8 mouse cellular contexts compared by ENCODE assay signal in the genomic region with DNA sequence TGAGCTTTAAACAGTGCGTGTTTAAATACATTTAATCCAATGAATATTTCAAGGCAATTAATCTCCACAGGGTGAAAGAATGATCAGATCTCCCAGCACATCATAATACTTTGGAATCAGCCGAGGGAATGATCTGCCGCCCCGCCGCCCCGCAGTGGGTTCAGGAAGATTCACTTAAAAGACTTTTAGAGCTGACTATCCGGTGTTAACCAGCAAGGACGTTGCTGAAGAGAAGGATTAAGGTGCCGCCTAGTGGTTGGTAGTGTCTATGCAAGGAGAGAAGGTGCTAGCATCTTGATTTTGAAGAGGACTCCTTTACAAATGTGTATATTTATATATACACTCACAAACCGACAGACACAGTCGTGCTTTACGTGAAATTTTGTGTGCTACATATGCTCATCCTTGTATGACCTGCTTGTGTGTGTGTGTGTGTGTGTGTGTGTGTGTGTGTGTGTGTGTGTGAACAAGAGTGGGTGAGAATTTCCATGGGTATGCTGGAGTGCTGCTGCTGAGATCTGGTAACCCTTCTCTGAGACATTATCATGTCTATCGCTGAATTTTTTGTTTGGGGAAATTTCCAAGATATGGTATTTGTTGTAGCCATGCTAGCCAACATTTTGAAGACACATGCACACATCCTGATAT. TPM values are rescaled to one million over a fixed set of nuclear protein-coding genes. Genes with fewer than 3 reads are reported as not detected.
DNase-seq lines count a peak whose midpoint lies in the region; ATAC-seq lines count a peak whose summit lies in the region.

No protein-coding gene starts in this region.

- no peak overlapping the region for H3K27ac ChIP-seq in embryonic facial prominence, embryonic 13.5 days
- no peak overlapping the region for H3K27ac ChIP-seq in heart, embryonic 10.5 days
- H3K27ac ChIP-seq in kidney, embryonic 14.5 days (ENCODE audit: low read depth, low read length), result no peak overlapping the region
- no peak overlapping the region for H3K27ac ChIP-seq in limb, embryonic 13.5 days
- no peak overlapping the region for H3K27ac ChIP-seq in midbrain, embryonic 16.5 days (ENCODE audit: low read length)
- no peak overlapping the region for H3K27ac ChIP-seq in stomach, embryonic 15.5 days

- H3K9me3 ChIP-seq in embryonic facial prominence, embryonic 13.5 days, result no peaks in the 10 kb centered on the region
- H3K9me3 ChIP-seq in heart, embryonic 10.5 days, result no peaks in the 10 kb centered on the region
- H3K9me3 ChIP-seq in kidney, embryonic 14.5 days (ENCODE audit: control insufficient read depth, low read length), result no peaks in the 10 kb centered on the region
- no peaks in the 10 kb centered on the region for H3K9me3 ChIP-seq in limb, embryonic 13.5 days
- no peaks in the 10 kb centered on the region for H3K9me3 ChIP-seq in midbrain, embryonic 16.5 days (replicated peaks; ENCODE audit: control insufficient read depth, low read length, poor library complexity, severe bottlenecking)
- no peaks in the 10 kb centered on the region for H3K9me3 ChIP-seq in stomach, embryonic 15.5 days

- H3K4me1 ChIP-seq in embryonic facial prominence, embryonic 13.5 days, result peaks cover 8% of the 10 kb centered on the region; the same call in 1 of the 2 replicates
- H3K4me1 ChIP-seq in heart, embryonic 10.5 days, result no peaks in the 10 kb centered on the region
- no peaks in the 10 kb centered on the region; the same call in 1 of the 2 replicates for H3K4me1 ChIP-seq in kidney, embryonic 14.5 days (ENCODE audit: control insufficient read depth, insufficient read depth, low read length)
- H3K4me1 ChIP-seq in limb, embryonic 13.5 days, result 0 out of 2 replicates have a peak, but pooled peaks cover 8% of the 10 kb centered on the region
- peaks cover 3% of the 10 kb centered on the region; the same call in 1 of the 2 replicates for H3K4me1 ChIP-seq in midbrain, embryonic 16.5 days (ENCODE audit: control insufficient read depth, insufficient read depth, low read length)
- peaks cover 5% of the 10 kb centered on the region; the same call in 1 of the 2 replicates for H3K4me1 ChIP-seq in stomach, embryonic 15.5 days

- no peaks in the 10 kb centered on the region for H3K36me3 ChIP-seq in embryonic facial prominence, embryonic 13.5 days
- no peaks in the 10 kb centered on the region for H3K36me3 ChIP-seq in heart, embryonic 10.5 days
- H3K36me3 ChIP-seq in kidney, embryonic 14.5 days (ENCODE audit: control insufficient read depth, insufficient read depth, low read length), result no peaks in the 10 kb centered on the region
- H3K36me3 ChIP-seq in limb, embryonic 13.5 days, result no peaks in the 10 kb centered on the region
- no peaks in the 10 kb centered on the region for H3K36me3 ChIP-seq in midbrain, embryonic 16.5 days (ENCODE audit: control insufficient read depth, insufficient read depth, low read length)
- H3K36me3 ChIP-seq in stomach, embryonic 15.5 days, result no peaks in the 10 kb centered on the region

- peak; percentile 60 for DNase-seq in A20 (ENCODE audit: low read depth, low spot score)
- DNase-seq in adrenal gland, postnatal 36 days, result peak; percentile 60 to 70
- peak; percentile 85 for DNase-seq in heart, embryonic 10.5 days (ENCODE audit: low spot score)

- H3K9ac ChIP-seq in embryonic facial prominence, embryonic 13.5 days, result no peak overlapping the region
- no peak overlapping the region for H3K9ac ChIP-seq in kidney, embryonic 14.5 days (ENCODE audit: low read depth, low read length)
- H3K9ac ChIP-seq in limb, embryonic 13.5 days, result no peak overlapping the region
- H3K9ac ChIP-seq in midbrain, embryonic 16.5 days (ENCODE audit: low read depth, low read length), result no peak overlapping the region
- no peak overlapping the region for H3K9ac ChIP-seq in stomach, embryonic 15.5 days

- 7% methylated on average over 13 of the region's 13 CpGs for WGBS in embryonic facial prominence, embryonic 13.5 days
- 6% methylated on average over 13 of the region's 13 CpGs for WGBS in heart, embryonic 10.5 days
- WGBS in kidney, embryonic 14.5 days, result 5% methylated on average over 13 of the region's 13 CpGs
- WGBS in limb, embryonic 13.5 days, result 5% methylated on average over 13 of the region's 13 CpGs
- 2% methylated on average over 13 of the region's 13 CpGs for WGBS in midbrain, embryonic 16.5 days
- 5% methylated on average over 13 of the region's 13 CpGs for WGBS in stomach, embryonic 15.5 days

- no peaks in the 10 kb centered on the region for H3K27me3 ChIP-seq in embryonic facial prominence, embryonic 13.5 days
- no peaks in the 10 kb centered on the region; the same call in 1 of the 2 replicates for H3K27me3 ChIP-seq in heart, embryonic 10.5 days (ENCODE audit: insufficient read depth, poor library complexity, severe bottlenecking)
- H3K27me3 ChIP-seq in kidney, embryonic 14.5 days (ENCODE audit: control insufficient read depth, insufficient read depth, low read length), result no peaks in the 10 kb centered on the region
- peaks cover 4% of the 10 kb centered on the region; the same call in 1 of the 2 replicates for H3K27me3 ChIP-seq in limb, embryonic 13.5 days
- H3K27me3 ChIP-seq in midbrain, embryonic 16.5 days (ENCODE audit: control insufficient read depth, insufficient read depth, low read depth, low read length), result no peaks in the 10 kb centered on the region
- no peaks in the 10 kb centered on the region for H3K27me3 ChIP-seq in stomach, embryonic 15.5 days (replicated peaks)

- H3K4me2 ChIP-seq in embryonic facial prominence, embryonic 13.5 days, result peak overlapping the region; percentile 46
- peak overlapping the region; percentile 17 for H3K4me2 ChIP-seq in kidney, embryonic 14.5 days (replicated peaks; ENCODE audit: low read depth, low read length)
- H3K4me2 ChIP-seq in limb, embryonic 13.5 days (replicated peaks), result peak overlapping the region; percentile 43
- H3K4me2 ChIP-seq in midbrain, embryonic 16.5 days (ENCODE audit: low read length), result peak overlapping the region; percentile 40
- H3K4me2 ChIP-seq in stomach, embryonic 15.5 days, result peak overlapping the region; percentile 33; the same call in 1 of the 2 replicates

- H3K4me3 ChIP-seq in embryonic facial prominence, embryonic 13.5 days, result no peak overlapping the region
- H3K4me3 ChIP-seq in heart, embryonic 10.5 days, result peak overlapping the region; percentile 25; the same call in 1 of the 2 replicates
- peak overlapping the region; percentile 14; the same call in 1 of the 2 replicates for H3K4me3 ChIP-seq in kidney, embryonic 14.5 days (ENCODE audit: low read length)
- H3K4me3 ChIP-seq in limb, embryonic 13.5 days, result no peak overlapping the region
- H3K4me3 ChIP-seq in midbrain, embryonic 16.5 days (ENCODE audit: low read depth, low read length), result no peak overlapping the region
- H3K4me3 ChIP-seq in stomach, embryonic 15.5 days (replicated peaks), result no peak overlapping the region

- ATAC-seq in embryonic facial prominence, embryonic 13.5 days (ENCODE audit: insufficient number of reproducible peaks, insufficient read depth, low FRiP score, low TSS enrichment, low read depth), result no peak
- ATAC-seq in kidney, embryonic 14.5 days (ENCODE audit: low FRiP score, low TSS enrichment), result peak; percentile 69; the same call in 1 of the 2 replicates
- ATAC-seq in limb, embryonic 13.5 days (ENCODE audit: low FRiP score, low read depth), result peak; percentile 76; the same call in 1 of the 2 replicates
- ATAC-seq in midbrain, embryonic 16.5 days, result peak; percentile 80
- ATAC-seq in stomach, embryonic 15.5 days (ENCODE audit: insufficient read depth, low FRiP score, low read depth), result no peak

RNA-seq across cellular contexts. Expression of gene Copb2, which starts 24.7 kb away (rescaled TPM):
- total RNA-seq in adrenal gland, postnatal 36 days (2021), result 100 to 1,000 TPM; 131 to 135 TPM
- polyA plus RNA-seq in embryonic facial prominence, embryonic 13.5 days (2015; fragmentation: Nextera tagmentation; extraction: Ambion mirVana), result 163 and 164 TPM in 2 replicates
- polyA plus RNA-seq in heart, embryonic 10.5 days (2016; fragmentation: Nextera tagmentation; extraction: Ambion mirVana), result 163 and 167 TPM in 2 replicates
- polyA plus RNA-seq in kidney, embryonic 14.5 days (2014; fragmentation: Nextera tagmentation; extraction: Ambion mirVana), result 95.6 and 183 TPM in 2 replicates
- 188 and 202 TPM in 2 replicates for polyA plus RNA-seq in limb, embryonic 13.5 days (2015; fragmentation: Nextera tagmentation; extraction: Ambion mirVana)
- 119 and 125 TPM in 2 replicates for polyA plus RNA-seq in midbrain, embryonic 16.5 days (2015; fragmentation: Nextera tagmentation; extraction: Ambion mirVana)
- 153 and 167 TPM in 2 replicates for polyA plus RNA-seq in stomach, embryonic 15.5 days (2015; fragmentation: Nextera tagmentation; extraction: Ambion mirVana)

RNA-seq across cellular contexts. Expression of gene Rbp2, which starts 52.9 kb away (rescaled TPM):
- not detected for total RNA-seq in adrenal gland, postnatal 36 days (2021)
- 0.37 and 1.7 TPM in 2 replicates for polyA plus RNA-seq in embryonic facial prominence, embryonic 13.5 days (2015; fragmentation: Nextera tagmentation; extraction: Ambion mirVana)
- 0.60 and 1.9 TPM in 2 replicates for polyA plus RNA-seq in heart, embryonic 10.5 days (2016; fragmentation: Nextera tagmentation; extraction: Ambion mirVana)
- polyA plus RNA-seq in kidney, embryonic 14.5 days (2014; fragmentation: Nextera tagmentation; extraction: Ambion mirVana), result 0.51 and 0.68 TPM in 2 replicates
- 0.51 TPM in 1 of 2 replicates, not detected in the other for polyA plus RNA-seq in limb, embryonic 13.5 days (2015; fragmentation: Nextera tagmentation; extraction: Ambion mirVana)
- polyA plus RNA-seq in midbrain, embryonic 16.5 days (2015; fragmentation: Nextera tagmentation; extraction: Ambion mirVana), result not detected in 2 replicates
- 69.8 and 72.8 TPM in 2 replicates for polyA plus RNA-seq in stomach, embryonic 15.5 days (2015; fragmentation: Nextera tagmentation; extraction: Ambion mirVana)

Comparison
In these comparisons a context has a peak if more than half of its experiments do, and no peak if none do; other contexts are left out.
1. ATAC-seq: peak in kidney, embryonic 14.5 days (single experiment), limb, embryonic 13.5 days (single experiment) and midbrain, embryonic 16.5 days (single experiment); none in embryonic facial prominence, embryonic 13.5 days (single experiment) and stomach, embryonic 15.5 days (single experiment).
2. H3K4me3 ChIP-seq: peak in heart, embryonic 10.5 days (single experiment) and kidney, embryonic 14.5 days (single experiment); none in embryonic facial prominence, embryonic 13.5 days (single experiment), limb, embryonic 13.5 days (single experiment), midbrain, embryonic 16.5 days (single experiment) and stomach, embryonic 15.5 days (single experiment).
3. RNA of gene Rbp2, which starts 52.9 kb away (polyA plus RNA-seq): 69.8 to 72.8 TPM in stomach, embryonic 15.5 days; 0.60 to 1.9 TPM in heart, embryonic 10.5 days, 0.51 to 0.68 TPM in kidney, embryonic 14.5 days, 0.37 to 1.7 TPM in embryonic facial prominence, embryonic 13.5 days, not detected in midbrain, embryonic 16.5 days and 0.51 TPM in limb, embryonic 13.5 days; every median in the first group is over 10 times any median in the second.
4. Peak in every context shown above with its lines, with median percentiles within 50 percentile points of each other: DNase-seq and H3K4me2 ChIP-seq.